Mouse (Mus musculus) ES-E14 (cell line): ENCODE measurements around the gene Ergic1.

Experiments used
- CHD2 ChIP-seq: IDR thresholded peaks from 2 replicates; pipeline ENCODE4 v1.6.1; 2014; ENCODE audit warnings: mild to moderate bottlenecking, low read depth, low read length, inconsistent platforms
- MAFK ChIP-seq: IDR thresholded peaks from 2 replicates; pipeline ENCODE4 v1.6.1; 2014; ENCODE audit warnings: mild to moderate bottlenecking, low read depth, low read length, inconsistent platforms; ENCODE audit not compliant: insufficient read depth
- ZC3H11A ChIP-seq: IDR thresholded peaks from 2 replicates; pipeline ENCODE4 v1.6.1; 2012; ENCODE audit warnings: low read depth, mild to moderate bottlenecking, inconsistent platforms, low read length, borderline replicate concordance
- ZNF384 ChIP-seq: IDR thresholded peaks from 2 replicates; pipeline ENCODE4 v1.6.1; 2012; ENCODE audit warnings: low read depth, low read length, inconsistent platforms

- no peak for TF ChIP-seq ZC3H11A
- TF ChIP-seq MAFK, result no peak
- no peak for TF ChIP-seq CHD2
- TF ChIP-seq ZNF384, result no peak
Observed at GRCm38 (mm10) chr17:26609820-26610219, 48.5 kb downstream of the Ergic1 start.
